Mouse (Mus musculus) neural tube, embryonic 14.5 days (tissue): ENCODE results near the gene Pirb. TPM values are rescaled to one million over a fixed set of nuclear protein-coding genes. Genes with fewer than 3 reads are reported as not detected.

Source experiments
- ATAC-seq: fragments of 200-750 bp; cut with Nextera tagmentation; 2 replicates; pipeline ENCODE4 v1.8.0; 2017; ENCODE audit warnings: low read depth, mild to moderate bottlenecking, moderate TSS enrichment, moderate library complexity
- H3K27ac ChIP-seq: fragments of 300-500 bp; sonication (generic); 2 replicates; pipeline ENCODE4 v1.5.1; 2014; ENCODE audit warnings: low read depth, mild to moderate bottlenecking, control low read depth, low read length, moderate library complexity, mixed read lengths
- H3K27me3 ChIP-seq: fragments of 300-500 bp; sonication (generic); 2 replicates; pipeline ENCODE4 v1.6.1; 2014; ENCODE audit warnings: low read length; ENCODE audit not compliant: control insufficient read depth, insufficient read depth
- H3K36me3 ChIP-seq: fragments of 300-500 bp; sonication (generic); 2 replicates; pipeline ENCODE4 v1.6.1; 2014; ENCODE audit warnings: low read length, mixed read lengths; ENCODE audit not compliant: control insufficient read depth, insufficient read depth
- H3K4me1 ChIP-seq: fragments of 300-500 bp; sonication (generic); 2 replicates; pipeline ENCODE4 v1.6.1; 2014; ENCODE audit warnings: low read length; ENCODE audit not compliant: control insufficient read depth, insufficient read depth
- H3K4me2 ChIP-seq: fragments of 300-500 bp; sonication (generic); 2 replicates; pipeline ENCODE4 v1.6.1; 2014; ENCODE audit warnings: mild to moderate bottlenecking, low read depth, low read length, control low read depth
- H3K4me3 ChIP-seq: fragments of 300-500 bp; sonication (generic); 2 replicates; pipeline ENCODE4 v1.5.1; 2014; ENCODE audit warnings: low read depth, low read length, control low read depth, mixed read lengths
- H3K9ac ChIP-seq: fragments of 300-500 bp; sonication (generic); replicated peaks from 2 replicates; pipeline ENCODE4 v1.6.1; 2014; ENCODE audit warnings: low read depth, mild to moderate bottlenecking, control low read depth, low read length, mixed read lengths
- H3K9me3 ChIP-seq: fragments of 300-500 bp; sonication (generic); 2 replicates; pipeline ENCODE4 v1.6.1; 2016; ENCODE audit warnings: low read length; ENCODE audit not compliant: control insufficient read depth
- WGBS: fragments of 180-500 bp; shearing (Covaris S2); extraction: QIAGEN DNeasy Blood & Tissue Kit; methylation state at CpG from one replicate; pipeline ENCODE4 v1.1.7; 2014; 5-methylcytosine and 5-hydroxymethylcytosine counted together
- polyA plus RNA-seq: library from polyadenylated mRNA; unstranded; fragments of >200 nt; fragmentation: Nextera tagmentation; extraction: Ambion mirVana; gene quantifications from 2 replicates; pipeline ENCODE4 v1.2.1, GENCODE M21; 2014

Pirb gene
- polyA plus RNA-seq, 1 experiment from 2014 or later, result 0.12 TPM

DNA sequence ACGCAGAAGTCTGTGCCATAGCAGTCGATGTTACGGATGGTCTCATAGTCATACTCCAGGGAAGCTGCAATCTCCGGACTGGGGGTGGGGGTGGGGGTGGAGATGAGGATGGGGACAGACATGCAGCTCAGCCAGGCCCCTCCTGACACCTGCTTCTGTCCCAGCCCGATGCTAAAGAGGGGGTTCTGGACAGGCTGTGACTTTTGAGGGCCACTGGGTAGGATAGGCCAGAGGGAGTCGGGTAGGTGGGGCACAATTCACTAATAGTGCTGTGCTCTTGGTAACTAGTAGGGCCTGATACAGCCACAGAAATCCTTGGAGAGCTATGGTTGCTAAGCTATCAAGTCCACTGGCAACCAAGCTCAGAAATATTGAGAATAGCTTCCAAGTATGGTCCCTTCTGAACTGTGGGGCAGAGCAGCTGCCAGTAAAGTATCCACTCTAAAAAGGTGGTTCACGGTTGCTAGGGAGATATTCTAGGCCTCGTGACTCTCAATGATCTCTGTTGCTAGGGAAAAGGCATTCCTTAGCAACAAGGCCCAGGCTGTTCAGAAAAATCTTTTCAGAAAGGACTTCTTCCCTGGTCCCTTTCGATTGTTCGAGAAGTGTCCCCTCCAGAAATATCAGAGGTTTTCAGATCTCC lies 36.2 kb downstream of the Pirb start:
- Histone ChIP-seq H3K4me3 (no peak overlapping the region), H3K27ac (peak overlapping the region; percentile 44), H3K4me2 (no peak overlapping the region), H3K9ac (no peak overlapping the region), H3K4me1 (no peaks in the 10 kb centered on the region), H3K27me3 (no peaks in the 10 kb centered on the region), H3K9me3 (no peaks in the 10 kb centered on the region), H3K36me3 (peaks cover 23% of the 10 kb centered on the region)
- ATAC-seq, result peak; percentile 70; the same call in 1 of the 2 replicates
- 59% methylated on average over 10 of the region's 10 CpGs for whole genome bisulfite sequencing

DNA sequence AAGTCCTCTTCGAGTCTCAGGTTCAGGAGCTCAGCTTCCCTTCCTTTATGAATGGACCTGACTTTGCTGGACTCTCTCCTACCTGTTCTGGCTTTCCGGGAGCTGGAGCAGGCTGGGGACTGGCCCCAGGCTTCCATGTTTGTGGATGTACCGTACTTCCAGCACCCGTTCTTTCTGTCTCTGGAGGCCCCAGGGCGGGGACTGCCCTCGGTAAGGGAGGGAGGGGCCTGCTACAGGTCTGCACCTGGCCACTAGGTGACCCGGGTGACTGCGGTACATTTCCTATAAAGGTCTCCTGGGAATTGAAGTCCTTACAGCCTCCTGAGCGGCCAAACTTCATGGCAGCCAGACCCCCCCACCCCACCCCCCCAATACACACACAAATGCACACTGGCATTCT lies 42.8 kb downstream of the Pirb start, which contains the start of gene Tmc4:
Gene Tmc4, minus strand, starts transcription at position 212 of the 400 bp plus-strand sequence.
- Histone ChIP-seq H3K9ac (no peak within 1 kb of the TSS), H3K4me1 (no peaks in the 10 kb centered on the region), H3K27me3 (no peaks in the 10 kb centered on the region), H3K36me3 (peaks cover 6% of the 10 kb centered on the region; the same call in 1 of the 2 replicates), H3K9me3 (no peaks in the 10 kb centered on the region), H3K4me3 (no peak within 1 kb of the TSS), H3K27ac (no peak within 1 kb of the TSS), H3K4me2 (no peak within 1 kb of the TSS)
- 63% methylated on average over 9 of the region's 9 CpGs for WGBS
- ATAC-seq, result no peak

DNA sequence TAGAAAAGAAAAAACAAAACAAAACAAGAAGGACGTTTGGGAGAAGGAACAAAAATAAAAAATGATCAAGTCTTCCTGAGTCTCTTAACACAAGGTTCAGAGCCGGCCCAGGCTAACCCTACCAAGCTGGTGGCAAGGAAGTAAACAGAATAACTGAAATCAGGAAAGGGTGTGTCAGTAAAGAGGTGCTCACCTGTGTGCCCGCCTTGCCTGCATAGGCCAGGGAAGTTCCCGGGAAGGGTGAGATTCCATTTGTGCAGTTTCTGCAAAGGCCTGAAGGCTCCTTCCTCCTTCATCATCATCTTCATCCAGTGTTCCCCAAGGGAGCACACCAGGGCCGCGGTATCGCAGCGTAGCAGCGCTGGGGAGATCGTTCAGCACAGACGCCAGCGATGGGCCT lies 43.8 kb downstream of the Pirb start:
- no peak for ATAC-seq
- no peaks in the 10 kb centered on the region for H3K27me3 ChIP-seq
- no peak overlapping the region for H3K9ac ChIP-seq
- H3K27ac ChIP-seq, result no peak overlapping the region
- no peaks in the 10 kb centered on the region for H3K9me3 ChIP-seq
- H3K4me2 ChIP-seq, result no peak overlapping the region
- WGBS, result 88% methylated on average over 12 of the region's 12 CpGs
- no peaks in the 10 kb centered on the region for H3K4me1 ChIP-seq
- no peak overlapping the region for H3K4me3 ChIP-seq
- peaks cover 6% of the 10 kb centered on the region; the same call in 1 of the 2 replicates for H3K36me3 ChIP-seq

DNA sequence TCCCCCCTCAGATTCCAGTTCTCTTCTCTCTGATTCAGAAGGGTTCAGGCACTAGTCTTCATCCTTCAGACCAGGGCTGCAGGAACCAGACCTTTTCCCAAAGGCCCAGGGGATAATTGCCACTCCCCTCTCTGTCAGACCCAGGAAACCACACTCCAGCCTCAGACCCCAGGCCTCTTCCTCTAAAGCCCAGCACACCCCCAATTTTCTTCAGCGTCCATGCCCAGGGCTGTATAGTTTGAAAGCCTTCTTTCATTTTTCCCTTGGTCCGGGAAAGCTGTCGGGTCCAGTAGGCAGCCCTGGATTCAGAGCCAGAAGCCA lies 45.0 kb downstream of the Pirb start:
- peak; percentile 16; the same call in 1 of the 2 replicates for ATAC-seq
- H3K27me3 ChIP-seq, result no peaks in the 10 kb centered on the region
- 76% methylated on average over 3 of the region's 3 CpGs for WGBS

DNA sequence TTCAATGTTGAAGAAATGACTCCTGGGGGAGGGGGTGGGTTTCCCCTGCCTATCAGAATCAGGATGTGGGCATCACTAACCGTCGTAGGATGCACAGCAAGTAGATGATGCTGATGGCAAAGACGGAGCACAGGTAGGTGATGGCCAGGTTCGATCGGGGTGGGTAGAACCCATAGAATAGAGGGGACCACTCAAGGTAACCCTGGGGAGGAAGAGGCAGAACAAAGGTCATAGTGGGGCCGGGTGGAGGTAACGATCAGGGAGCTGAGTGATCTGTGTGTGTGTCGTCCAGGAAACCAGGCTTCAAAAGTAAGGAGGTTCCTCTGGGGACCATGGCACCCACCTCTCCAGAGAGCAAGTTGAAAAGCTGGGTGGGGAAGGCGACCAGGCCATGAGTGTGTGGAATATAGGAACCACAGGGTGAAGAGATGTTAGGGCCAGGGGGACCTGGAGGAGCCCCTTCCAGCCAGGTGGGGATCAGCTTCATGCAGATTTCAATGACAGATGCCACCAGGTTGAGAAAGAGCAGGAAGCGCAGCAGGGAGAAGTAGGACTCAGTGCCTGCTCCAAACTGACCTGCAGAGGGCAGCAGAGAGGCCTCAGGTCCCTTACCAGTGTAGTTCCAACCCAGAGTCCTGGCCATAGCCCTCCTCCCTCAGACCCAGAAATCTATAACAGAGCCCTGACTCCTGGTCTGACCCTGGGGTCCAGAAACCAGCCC lies 45.5 kb downstream of the Pirb start:
- no peak overlapping the region for H3K4me3 ChIP-seq
- H3K27me3 ChIP-seq, result no peaks in the 10 kb centered on the region
- no peak overlapping the region for H3K27ac ChIP-seq
- H3K9me3 ChIP-seq, result no peaks in the 10 kb centered on the region
- peak; percentile 90; the same call in 1 of the 2 replicates for ATAC-seq
- no peak overlapping the region for H3K9ac ChIP-seq
- H3K36me3 ChIP-seq, result peaks cover 6% of the 10 kb centered on the region; the same call in 1 of the 2 replicates
- WGBS, result 71% methylated on average over 10 of the region's 10 CpGs
- H3K4me1 ChIP-seq, result no peaks in the 10 kb centered on the region
- H3K4me2 ChIP-seq, result no peak overlapping the region

More for the DNA sequence above, 45.0 kb downstream of the Pirb start:
- Histone ChIP-seq H3K4me1 (no peaks in the 10 kb centered on the region), H3K4me3 (no peak overlapping the region), H3K9me3 (no peaks in the 10 kb centered on the region), H3K36me3 (peaks cover 6% of the 10 kb centered on the region; the same call in 1 of the 2 replicates), H3K4me2 (no peak overlapping the region), H3K27ac (no peak overlapping the region), H3K9ac (no peak overlapping the region)

DNA sequence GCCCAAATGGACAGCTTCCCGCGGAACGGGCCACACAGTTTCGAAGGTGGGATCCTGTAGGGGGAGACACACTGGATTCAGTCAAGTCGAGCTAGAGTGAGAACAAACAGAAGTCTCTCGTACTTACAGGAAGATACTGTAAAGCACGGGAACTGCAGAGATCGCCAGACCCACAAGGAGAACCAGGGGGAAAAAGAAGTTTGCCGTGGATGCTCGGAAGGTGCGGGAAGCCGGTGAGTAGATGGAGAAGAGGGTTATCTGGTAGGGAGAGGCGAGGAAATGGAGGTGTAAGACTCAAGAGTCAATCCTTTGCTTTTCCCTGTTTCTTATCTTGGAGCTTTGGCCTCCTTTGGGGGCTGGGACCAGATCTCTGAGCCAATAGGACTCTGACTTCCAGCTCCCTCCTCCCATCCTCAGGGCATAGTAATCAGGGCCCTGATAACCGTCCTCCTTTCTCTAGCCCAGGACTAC lies 53.2 kb downstream of the Pirb start:
- Histone ChIP-seq H3K4me2 (no peak overlapping the region), H3K4me3 (no peak overlapping the region), H3K36me3 (peaks cover 6% of the 10 kb centered on the region; the same call in 1 of the 2 replicates), H3K27me3 (no peaks in the 10 kb centered on the region), H3K9ac (no peak overlapping the region), H3K9me3 (no peaks in the 10 kb centered on the region), H3K27ac (no peak overlapping the region), H3K4me1 (peaks cover 12% of the 10 kb centered on the region)
- WGBS, result 18% methylated on average over 14 of the region's 14 CpGs
- no peak for ATAC-seq

DNA sequence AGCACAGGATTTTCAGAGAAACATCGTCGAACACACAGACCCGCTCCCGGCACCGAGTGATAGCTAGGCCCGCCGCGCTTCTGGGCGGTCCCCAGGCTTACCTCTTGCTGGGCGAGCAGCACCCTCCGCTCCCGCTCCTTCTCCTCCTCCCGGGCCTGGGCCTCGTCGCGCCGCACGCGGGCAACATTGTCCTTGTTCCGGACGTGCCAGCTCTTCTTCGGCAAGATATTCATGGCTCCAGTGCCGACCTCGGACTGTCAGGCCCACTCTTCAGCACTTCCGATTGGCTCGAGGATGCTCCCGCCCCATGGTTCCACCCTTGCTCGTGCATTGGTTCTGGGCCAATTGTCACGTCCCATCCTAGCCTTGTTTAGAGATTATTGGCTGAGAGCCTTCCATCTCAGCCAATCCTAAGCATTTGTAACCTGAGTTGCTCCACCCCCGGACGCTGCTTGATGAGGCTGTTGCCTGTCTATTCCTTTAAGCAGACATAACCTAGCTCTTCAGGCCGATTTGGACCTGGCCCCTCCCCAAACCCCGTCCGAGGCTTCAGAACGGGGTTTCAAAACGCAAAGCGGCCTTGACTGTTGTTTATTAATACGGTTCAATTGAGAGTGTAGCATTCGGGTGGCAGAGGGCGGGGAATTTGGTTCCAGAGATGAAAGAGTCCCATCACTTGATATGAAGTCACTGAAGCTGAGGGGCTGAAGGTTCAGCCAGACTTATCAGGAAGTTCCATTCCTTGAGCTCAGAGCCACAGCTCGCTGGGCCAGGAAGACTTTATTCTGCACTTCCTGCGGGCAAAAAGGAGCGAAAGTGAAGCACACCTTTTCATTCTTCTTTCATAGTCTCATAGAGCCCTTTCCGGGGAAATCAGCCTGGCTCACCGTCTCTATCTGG lies 54.7 kb downstream of the Pirb start, which contains the start of gene Leng1:
Gene Leng1, minus strand, starts transcription at position 626 of the 900 bp plus-strand sequence.
- peak within 1 kb of the TSS; percentile 89 for H3K4me2 ChIP-seq
- H3K4me3 ChIP-seq, result peak within 1 kb of the TSS; percentile 65
- peaks cover 15% of the 10 kb centered on the region; the same call in 1 of the 2 replicates for H3K36me3 ChIP-seq
- WGBS, result 4% methylated on average over 45 of the region's 45 CpGs
- peaks cover 12% of the 10 kb centered on the region for H3K4me1 ChIP-seq
- peak within 1 kb of the TSS; percentile 69 for H3K9ac ChIP-seq
- H3K27ac ChIP-seq, result peak within 1 kb of the TSS; percentile 71
- H3K9me3 ChIP-seq, result no peaks in the 10 kb centered on the region
- H3K27me3 ChIP-seq, result no peaks in the 10 kb centered on the region
- peak; percentile 99 for ATAC-seq

DNA sequence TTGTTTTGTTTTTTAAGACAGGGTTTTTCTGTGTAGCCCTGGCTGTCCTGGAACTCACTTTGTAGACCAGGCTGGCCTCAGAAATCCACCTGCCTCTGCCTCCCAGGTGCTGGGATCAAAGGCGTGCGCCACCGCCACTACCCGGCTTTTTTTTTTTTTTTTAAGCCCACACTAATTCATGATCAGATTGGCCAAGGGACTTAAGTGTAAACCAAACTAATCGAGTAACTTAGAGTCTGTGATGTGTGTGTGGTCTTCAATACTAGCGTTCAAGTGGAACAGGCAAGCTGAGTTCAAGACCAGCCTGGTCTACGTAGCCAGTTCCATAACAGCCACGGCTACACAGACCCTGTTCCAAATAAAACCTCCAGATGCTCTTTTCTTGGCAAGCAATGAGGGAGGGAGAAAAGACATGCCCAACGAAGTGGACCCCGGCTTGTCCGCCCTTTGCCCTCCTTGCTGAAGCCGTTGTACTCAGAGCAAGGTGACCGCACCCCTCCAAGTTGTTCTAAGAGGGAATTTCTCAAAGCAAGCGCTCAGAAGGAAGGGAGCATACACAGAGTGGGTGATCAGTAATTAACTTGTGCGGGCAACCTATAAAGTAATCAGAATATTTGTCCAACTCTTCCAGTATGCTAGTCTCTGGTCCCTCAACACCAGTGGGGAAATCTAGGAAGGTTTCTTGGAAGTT lies 55.5 kb downstream of the Pirb start:
- Histone ChIP-seq H3K4me2 (peak overlapping the region; percentile 89), H3K4me1 (peaks cover 12% of the 10 kb centered on the region), H3K9ac (peak overlapping the region; percentile 69), H3K9me3 (no peaks in the 10 kb centered on the region), H3K27me3 (no peaks in the 10 kb centered on the region), H3K4me3 (peak overlapping the region; percentile 65), H3K27ac (peak overlapping the region; percentile 63; the same call in 1 of the 2 replicates), H3K36me3 (peaks cover 23% of the 10 kb centered on the region)
- peak; percentile 25 for ATAC-seq
- 32% methylated on average over 15 of the region's 15 CpGs for WGBS
